In the genomic region with DNA sequence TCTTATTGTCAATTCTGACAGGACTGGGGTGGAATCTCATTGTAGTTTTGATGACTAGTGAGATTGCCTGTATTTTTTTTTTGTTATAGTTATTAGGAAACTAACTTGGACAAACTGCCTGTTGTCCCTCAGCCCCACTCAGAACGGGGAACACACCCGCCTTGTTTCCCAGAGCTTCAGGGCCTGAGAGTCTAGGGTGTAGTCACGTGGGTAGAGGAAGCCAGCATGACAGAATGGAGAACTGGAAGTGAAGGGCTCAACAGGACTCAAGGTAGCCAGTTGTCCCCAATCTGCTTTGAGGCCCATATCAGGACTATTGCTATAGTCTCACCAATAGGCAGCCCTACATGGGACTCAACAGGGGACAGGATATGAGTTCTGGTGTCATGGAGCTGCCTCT, we compare ENCODE assay signal across 15 mouse cellular contexts.
"Had no signal": no experiment of that assay in that cellular context is flagged by ENCODE, and none has a peak within 500 bp of the region (broad histone marks: within the 10 kb centered on the region; RNA-seq: fewer than 3 reads in every experiment).

No protein-coding gene starts in this region.

- ATAC-seq: lung, postnatal 0 days; midbrain, embryonic 16.5 days had no signal

- H3K27ac ChIP-seq: kidney, postnatal 0 days; limb, embryonic 12.5 days; liver, embryonic 15.5 days; midbrain, embryonic 12.5 days had no signal

- H3K4me2 ChIP-seq: limb, embryonic 12.5 days; liver, embryonic 11.5 days; liver, embryonic 15.5 days; midbrain, embryonic 12.5 days had no signal

- H3K27me3 ChIP-seq: limb, embryonic 12.5 days; liver, embryonic 15.5 days; midbrain, embryonic 12.5 days had no signal

- H3K4me1 ChIP-seq: midbrain, embryonic 12.5 days had no signal

- H3K9me3 ChIP-seq: limb, embryonic 12.5 days; liver, embryonic 15.5 days; midbrain, embryonic 12.5 days had no signal

- H3K9ac ChIP-seq: limb, embryonic 12.5 days; liver, embryonic 15.5 days; midbrain, embryonic 12.5 days had no signal

- H3K4me3 ChIP-seq: limb, embryonic 12.5 days; liver, embryonic 15.5 days; midbrain, embryonic 12.5 days had no signal

- H3K36me3 ChIP-seq: midbrain, embryonic 12.5 days had no signal

- DNase-seq: kidney, adult 11 months; kidney, adult 9 months; kidney, postnatal 4 days; lung, adult 2 months; lung, postnatal 36 days; right cerebral cortex, adult 18-20 months; thymus, adult 18-20 months; thymus, postnatal 14 days had no signal
